Mouse (Mus musculus) forebrain, embryonic 14.5 days (tissue): Measurements from ENCODE around the gene Sept3. TPM values are rescaled to one million over a fixed set of nuclear protein-coding genes. Genes with fewer than 3 reads are reported as not detected.

Source experiments
- polyA plus RNA-seq: library from polyadenylated mRNA; unstranded; fragments of >200 nt; fragmentation: Nextera tagmentation; extraction: Ambion mirVana; gene quantifications from 2 replicates; pipeline ENCODE4 v1.2.1, GENCODE M21; 2014

The Sept3 gene
- polyA plus RNA-seq, 1 experiment from 2014 or later, result 225 TPM

Other genes starting within 250 kb of the Sept3 start
- gene Desi1, start 241.0 kb upstream of the Sept3 start, polyA plus RNA-seq, result 33.4 and 39.5 TPM in 2 replicates
- 295 and 348 TPM in 2 replicates for gene Snu13, start 227.3 kb upstream of the Sept3 start, polyA plus RNA-seq
- gene 4930407I10Rik, start 215.7 kb upstream of the Sept3 start, polyA plus RNA-seq, result not detected in 2 replicates
- gene Mei1, start 204.9 kb upstream of the Sept3 start, polyA plus RNA-seq, result not detected in 2 replicates
- gene Ccdc134, start 147.0 kb upstream of the Sept3 start, polyA plus RNA-seq, result 12.8 and 15.5 TPM in 2 replicates
- gene Srebf2, start 127.7 kb upstream of the Sept3 start, polyA plus RNA-seq, result 99.6 and 139 TPM in 2 replicates
- gene Shisa8, start 62.1 kb upstream of the Sept3 start, polyA plus RNA-seq, result 0.61 and 0.77 TPM in 2 replicates
- gene Tnfrsf13c, start 50.5 kb upstream of the Sept3 start, polyA plus RNA-seq, result 0.14 and 0.19 TPM in 2 replicates
- gene Cenpm, start 30.1 kb upstream of the Sept3 start, polyA plus RNA-seq, result 42.4 and 63.9 TPM in 2 replicates
- 13.2 and 19.3 TPM in 2 replicates for gene 1500009C09Rik, start 22.5 kb upstream of the Sept3 start, polyA plus RNA-seq
- not detected in 2 replicates for gene Wbp2nl, start 24.1 kb downstream of the Sept3 start, polyA plus RNA-seq
- gene Naga, start 64.0 kb downstream of the Sept3 start, polyA plus RNA-seq, result 27.5 and 29.6 TPM in 2 replicates
- 0.63 and 0.80 TPM in 2 replicates for gene Pheta2, start 64.0 kb downstream of the Sept3 start, polyA plus RNA-seq
- gene Smdt1, start 64.1 kb downstream of the Sept3 start, polyA plus RNA-seq, result 296 and 326 TPM in 2 replicates
- 302 and 403 TPM in 2 replicates for gene Ndufa6, start 79.4 kb downstream of the Sept3 start, polyA plus RNA-seq
- 0.63 and 1.2 TPM in 2 replicates for gene Cyp2d22, start 105.4 kb downstream of the Sept3 start, polyA plus RNA-seq
- gene Cyp2d11, start 119.1 kb downstream of the Sept3 start, polyA plus RNA-seq, result not detected in 2 replicates
- gene Cyp2d10, start 132.3 kb downstream of the Sept3 start, polyA plus RNA-seq, result not detected in 2 replicates
- not detected in 2 replicates for gene Cyp2d9, start 158.5 kb downstream of the Sept3 start, polyA plus RNA-seq